Mouse (Mus musculus): ENCODE measurements around the gene 1190007I07Rik.

GRCm38 (mm10) chr10:82630497-82630896, 7.5 kb upstream of the 1190007I07Rik start:
- no peak for TF ChIP-seq CTCF (IDR thresholded peaks at IDR 0.05; ENCODE audit: extremely low read depth, insufficient read length, insufficient replicate concordance, low read depth, low read length)
- no peak for TF ChIP-seq POLR2A (IDR thresholded peaks at IDR 0.05; ENCODE audit: low read depth, low read length)

Measured in small intestine, adult 2 months (tissue).